Mouse (Mus musculus): ENCODE results near the gene Nrap.

Nrap gene

DNA sequence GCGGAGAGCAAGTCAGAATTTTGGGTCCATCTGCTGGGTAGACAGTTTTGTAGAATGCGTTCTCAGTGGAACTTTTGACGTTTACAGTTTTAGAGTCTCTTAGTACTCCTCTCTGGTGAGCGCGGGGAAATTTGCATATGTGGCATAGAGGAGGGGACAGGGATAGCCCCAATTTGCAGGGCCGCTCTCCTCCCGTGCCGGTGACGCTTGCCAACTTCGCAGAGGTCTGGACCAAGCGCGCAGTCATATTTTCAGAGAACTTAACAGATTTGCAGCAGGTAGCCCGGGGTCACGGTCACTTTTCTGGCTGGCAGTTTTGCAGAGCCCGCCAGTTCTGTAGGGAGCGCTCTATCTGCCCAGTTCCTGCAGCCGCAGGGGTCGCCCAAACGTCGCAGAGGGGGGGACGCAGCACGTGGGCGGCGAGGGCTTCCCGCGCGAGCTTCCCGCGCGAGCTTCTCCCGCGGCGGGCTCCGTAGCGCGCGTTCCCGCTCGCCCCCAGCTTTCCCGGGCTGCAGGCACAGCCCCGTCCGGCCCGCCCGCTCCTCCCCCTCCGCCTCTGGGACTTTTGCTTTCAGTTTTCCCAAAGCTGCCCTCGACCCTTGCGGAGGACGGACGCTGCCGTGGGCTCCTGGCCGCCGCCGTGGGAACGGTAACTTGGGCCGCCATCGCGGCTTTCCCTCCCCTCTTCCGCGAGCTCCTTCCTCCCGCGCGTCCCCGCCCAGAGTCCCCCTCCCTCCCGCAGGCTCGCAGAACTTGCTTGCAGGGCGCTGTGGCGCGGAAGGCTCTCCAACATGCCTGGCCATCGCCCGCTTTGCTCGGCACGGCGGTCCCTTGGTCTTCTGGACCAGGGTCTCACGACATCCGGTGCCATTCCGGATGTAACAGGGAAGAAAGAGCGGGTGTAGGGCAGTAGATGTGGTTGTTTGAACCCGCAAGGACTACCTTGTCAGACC, 7.1 kb upstream of the Nrap start, which contains the start of gene Casp7:
TSS of gene Casp7 (plus strand) at position 461 of the 953 bp plus-strand sequence.
- peak; percentile 73 for DNase-seq (ENCODE audit: low read depth)

DNA sequence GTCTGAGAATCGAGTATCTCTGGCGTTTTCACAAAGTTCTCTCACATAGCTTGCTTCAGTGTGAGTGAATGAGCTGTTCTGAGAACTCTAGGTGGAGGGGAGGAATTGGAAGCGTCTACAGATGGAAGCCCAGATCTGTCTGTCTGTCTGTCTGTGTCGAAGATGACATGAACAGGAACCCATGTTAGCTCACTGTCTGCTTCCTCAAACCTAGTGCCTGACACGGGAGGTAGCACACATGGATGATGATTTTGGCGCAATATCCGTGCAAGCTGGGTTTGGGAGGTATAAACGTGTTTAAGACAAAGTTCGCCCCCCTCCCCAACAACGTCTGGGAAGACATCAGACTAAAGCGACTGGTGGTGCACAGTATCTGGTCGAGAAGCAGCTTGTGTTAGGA, 6.4 kb upstream of the Nrap start:
- DNase-seq (ENCODE audit: low read depth) = no peak

DNA sequence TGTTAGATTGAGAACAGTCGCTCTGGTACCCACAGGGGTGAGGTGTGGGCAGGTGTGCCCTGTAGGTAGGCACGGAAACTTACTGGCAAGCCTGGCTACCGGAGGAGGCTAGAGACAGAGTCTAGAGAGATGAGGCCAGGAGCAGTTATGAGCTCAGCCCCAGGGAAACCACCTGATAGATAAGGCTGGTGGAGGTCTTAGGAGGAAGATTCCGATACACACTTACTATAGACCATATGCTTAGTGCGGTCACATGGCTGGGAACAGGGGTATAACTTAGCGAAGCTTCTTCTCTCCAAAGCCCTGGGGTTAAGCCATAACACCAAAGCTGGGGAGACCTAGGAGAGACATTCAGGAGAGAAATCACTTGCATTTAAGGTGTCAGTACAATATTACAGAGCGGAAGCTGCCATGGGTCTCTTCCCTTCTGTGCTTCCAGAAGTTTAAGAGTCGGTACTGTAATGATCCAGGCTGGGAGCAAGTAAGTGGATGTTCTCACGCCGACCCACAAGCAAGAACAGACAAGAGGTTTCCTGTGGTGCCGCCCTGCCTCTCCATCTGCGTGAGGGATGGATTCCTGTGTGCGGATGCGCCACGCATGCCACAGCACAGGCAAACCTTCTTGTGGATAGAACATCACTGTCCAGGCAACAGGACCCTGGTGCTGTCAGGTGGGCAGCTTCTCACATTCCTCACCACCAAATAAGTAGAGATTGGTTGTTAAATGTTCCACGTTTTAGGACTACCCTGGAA, 5.5 kb upstream of the Nrap start:
- no peak for DNase-seq (ENCODE audit: low read depth)

DNA sequence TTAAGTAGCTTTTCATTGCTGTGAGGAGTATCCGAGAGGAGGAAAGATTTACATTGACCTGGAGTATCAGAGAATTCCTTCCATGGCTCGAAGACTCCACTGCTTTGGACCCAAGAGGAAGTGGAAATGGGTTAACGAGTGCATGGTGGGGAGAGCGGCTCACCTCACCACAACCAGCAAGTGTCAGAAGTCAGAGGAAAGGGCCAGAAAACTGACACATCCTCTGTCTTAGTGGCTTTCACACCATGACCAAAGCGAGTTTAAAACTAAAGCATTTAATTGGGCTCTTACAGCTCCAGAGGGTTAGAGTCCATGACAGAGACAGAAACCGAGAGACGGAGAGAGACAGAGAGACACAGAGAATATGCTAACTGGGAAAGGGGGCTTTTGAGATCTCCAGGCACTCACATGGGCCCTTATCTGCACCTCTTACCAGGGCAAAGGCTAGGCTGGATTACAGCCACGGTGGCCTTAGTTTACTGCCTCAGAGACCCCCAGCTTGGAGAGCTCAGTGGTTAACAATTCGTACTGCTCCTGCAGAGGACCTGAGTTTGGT, 3.6 kb upstream of the Nrap start:
- no peak for DNase-seq (ENCODE audit: low read depth)

DNA sequence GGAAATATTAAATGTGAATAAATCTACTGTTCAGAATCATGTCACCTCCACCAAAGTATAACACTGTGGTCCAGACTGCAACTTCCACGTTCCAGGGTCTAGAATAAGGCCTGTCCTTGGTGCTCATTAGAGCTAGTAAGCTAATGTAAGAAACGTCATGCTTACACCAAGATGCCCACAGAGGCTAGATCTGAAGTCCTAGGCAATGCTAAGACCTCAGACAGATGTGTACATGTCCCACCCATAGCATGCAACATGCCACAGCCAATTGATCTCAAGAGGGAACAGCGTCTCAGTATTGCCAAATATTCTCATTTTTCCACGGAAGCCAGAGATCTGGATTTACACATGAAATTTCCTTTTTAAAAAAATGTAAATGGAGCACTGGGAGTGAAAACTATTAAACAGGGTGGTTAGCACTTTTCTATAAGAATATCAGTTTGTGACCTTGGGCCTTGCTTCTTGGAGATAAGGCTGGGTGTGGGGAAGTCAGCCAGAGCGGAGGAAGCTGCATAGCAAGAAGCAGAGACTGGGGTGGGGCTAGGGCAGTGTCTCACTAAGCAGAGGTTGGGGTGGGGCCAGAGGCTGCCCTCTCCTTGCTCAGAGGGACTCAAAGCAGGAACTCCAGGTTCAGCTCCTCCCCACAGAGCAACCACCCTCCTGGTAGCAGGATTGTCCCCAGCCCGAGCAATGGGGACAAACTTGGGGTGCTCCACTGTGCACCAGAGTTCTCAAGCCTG, 1.6 kb upstream of the Nrap start:
- DNase-seq (ENCODE audit: low read depth) = no peak

DNA sequence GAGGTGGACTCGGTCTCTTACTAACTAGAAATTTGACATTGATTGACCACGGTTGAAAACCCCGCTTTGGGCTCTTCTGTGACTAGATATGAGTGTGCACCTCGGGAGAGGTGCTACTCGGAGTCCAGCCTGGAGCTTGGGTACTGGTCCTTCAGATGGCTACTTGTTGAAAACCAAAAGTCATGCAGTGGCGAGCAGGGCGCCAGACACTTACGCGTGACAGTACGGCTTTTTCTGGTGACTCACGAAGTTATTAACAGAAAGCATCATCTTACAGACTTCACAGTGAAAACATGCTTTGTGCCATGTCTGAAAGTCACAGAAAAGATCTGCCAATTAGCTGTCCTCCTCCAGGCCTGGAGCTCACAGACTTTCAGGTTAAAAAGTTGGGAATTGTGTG, 661 bp downstream of the Nrap start:
- no peak for DNase-seq (ENCODE audit: low read depth)

DNA sequence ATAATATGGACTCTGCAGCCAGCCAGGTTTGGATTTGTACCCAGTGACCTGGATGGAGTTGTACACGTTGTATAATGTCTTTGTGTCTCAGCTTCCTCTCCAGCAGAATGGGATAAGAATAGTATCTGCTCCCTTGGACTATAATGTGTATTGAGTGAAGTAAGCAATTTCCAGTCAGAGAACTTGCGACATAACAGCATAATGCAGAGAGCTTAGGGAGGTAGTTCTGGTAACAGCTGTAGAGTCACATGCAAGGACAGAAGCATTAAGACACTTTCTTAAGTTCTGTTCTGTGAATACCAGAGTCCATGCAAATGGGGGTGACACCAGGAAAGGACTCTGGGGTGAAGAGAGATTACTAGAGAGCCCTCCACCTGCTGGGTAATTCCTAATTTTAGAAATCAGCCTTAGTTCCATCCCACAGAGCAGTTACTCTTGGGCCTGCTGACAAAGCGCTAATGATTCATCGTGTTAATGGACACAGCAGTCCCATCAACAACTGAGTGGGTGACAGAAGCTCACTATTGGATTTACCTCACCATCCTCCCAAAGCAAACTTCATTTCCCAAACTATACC, 2.0 kb downstream of the Nrap start:
- DNase-seq (ENCODE audit: low read depth) = no peak

DNA sequence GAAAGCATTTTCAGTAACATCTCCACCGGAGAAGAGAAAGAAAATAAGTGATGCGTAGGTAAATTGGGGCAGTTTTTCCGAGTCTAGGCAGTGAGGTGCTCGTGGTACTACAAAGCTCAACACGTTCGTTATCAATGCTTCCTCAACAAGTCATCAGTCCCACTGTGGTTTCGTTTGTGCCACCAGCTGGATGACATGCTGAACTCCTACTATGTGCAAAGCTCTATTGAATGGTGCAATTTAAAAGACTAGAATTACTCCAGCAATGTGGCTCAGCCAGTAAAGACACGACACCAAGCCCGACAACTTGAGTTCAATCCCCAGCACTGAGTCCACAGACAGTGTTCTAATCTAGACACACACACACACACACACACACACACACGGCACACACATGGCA, 3.7 kb downstream of the Nrap start:
- no peak for DNase-seq (ENCODE audit: low read depth)

DNA sequence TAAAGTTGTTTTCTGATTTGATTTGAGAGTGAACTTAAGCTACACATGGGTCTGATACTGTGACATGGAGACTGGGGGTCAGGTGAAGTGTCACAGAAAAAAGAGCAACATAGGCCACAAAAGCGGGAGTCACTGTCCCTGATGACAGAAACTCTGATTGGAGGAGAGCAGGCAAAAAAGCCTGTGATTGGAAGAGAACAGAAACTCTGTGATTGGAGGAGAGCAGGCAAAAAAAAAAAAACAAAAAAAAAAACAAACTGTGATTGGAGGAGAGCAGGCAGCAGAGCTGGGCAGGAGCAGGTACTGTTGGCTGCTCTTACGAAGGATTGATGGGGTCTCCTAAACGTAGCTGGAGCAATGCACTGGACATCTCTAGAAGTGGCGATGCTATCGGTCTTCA, 4.3 kb downstream of the Nrap start:
- no peak for DNase-seq (ENCODE audit: low read depth)

DNA sequence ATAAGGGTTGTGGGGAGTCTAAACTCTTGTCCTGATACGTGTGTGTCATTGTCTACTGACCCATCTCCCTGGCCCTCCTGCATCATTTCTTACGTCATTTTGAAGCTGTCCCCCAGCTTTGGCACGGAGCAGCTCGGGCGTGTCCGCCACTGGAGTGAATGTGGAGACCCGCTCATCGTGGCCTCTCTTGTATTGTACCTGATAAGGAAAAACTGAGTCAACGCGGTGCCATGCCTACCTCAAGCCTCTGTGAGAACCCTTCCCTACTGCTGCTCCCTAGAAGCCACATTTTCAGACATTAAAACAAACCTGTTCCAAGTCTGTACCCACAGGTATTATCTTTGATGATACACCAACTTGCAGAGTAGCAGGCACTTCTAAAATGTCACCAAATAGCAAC, 8.4 kb downstream of the Nrap start:
- no peak for DNase-seq (ENCODE audit: low read depth)

DNA sequence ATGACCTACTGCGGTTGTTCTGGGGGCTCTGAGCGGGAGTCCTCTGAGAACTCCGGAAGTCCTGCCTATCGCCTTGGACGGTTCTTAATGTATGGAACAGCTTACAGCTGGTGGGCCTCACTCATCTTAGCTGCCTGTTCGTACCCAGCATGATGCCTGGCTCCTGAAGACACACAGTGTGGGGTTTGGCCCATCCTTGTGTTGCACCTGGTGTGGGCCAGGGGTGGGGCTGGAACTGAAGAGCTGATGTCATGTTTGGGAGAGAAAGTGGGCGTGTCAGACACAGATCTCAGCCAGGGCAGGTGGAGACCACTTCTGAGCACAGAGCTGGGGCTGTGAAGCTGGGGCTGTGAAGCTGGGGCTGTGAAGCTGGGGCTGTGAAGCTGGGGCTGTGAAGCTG, 9.5 kb downstream of the Nrap start:
- DNase-seq (ENCODE audit: low read depth) = no peak

DNA sequence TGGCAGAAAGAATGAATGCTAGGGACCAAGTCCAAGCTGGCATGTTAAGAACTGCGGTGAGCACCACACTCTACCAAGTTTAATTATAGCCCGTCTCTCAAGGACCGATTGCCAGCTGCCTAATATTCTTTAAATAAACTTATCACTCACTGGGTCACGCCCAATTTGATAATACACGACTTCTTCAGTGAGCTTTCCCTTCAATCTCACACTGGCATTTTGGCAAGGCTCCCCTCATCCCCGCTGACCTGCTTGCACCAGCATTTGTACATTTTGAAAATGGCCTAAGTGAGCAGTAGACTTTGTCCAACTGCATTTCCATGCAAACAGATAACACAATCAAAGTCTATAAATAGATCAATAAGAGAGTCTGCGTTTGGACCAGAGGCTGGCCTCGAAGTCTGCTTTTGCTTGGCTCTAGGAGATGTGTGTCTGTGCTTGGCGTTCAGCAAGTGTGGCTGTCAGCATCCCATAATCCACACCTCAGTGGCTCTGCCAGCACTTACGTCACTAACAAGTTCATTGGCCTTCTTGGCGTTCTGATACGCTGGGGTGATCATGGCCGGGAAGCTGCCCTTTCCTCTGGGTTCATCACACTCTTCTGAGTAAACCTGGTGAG, 11.2 kb downstream of the Nrap start:
- no peak for DNase-seq (ENCODE audit: low read depth)

DNA sequence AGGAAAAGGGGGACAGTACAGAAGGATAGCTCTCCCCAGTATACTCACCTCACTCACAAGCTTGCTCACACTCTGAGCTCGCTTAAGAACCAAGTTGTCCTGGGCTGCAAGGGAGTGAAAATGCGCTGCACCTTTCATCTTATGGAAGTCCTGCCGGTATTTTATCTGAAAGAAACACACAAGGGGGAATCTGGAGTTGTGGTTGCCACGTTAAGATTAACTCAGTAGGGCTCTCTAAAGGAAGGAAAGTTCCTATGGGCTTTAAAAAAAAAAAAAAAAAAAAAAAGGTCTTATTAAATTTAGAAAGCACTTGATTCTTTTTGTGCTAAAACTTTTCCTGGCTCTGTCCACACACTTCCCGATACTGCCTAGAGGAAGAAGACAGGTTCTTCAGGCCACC, 11.8 kb downstream of the Nrap start:
- no peak for DNase-seq (ENCODE audit: low read depth)

DNA sequence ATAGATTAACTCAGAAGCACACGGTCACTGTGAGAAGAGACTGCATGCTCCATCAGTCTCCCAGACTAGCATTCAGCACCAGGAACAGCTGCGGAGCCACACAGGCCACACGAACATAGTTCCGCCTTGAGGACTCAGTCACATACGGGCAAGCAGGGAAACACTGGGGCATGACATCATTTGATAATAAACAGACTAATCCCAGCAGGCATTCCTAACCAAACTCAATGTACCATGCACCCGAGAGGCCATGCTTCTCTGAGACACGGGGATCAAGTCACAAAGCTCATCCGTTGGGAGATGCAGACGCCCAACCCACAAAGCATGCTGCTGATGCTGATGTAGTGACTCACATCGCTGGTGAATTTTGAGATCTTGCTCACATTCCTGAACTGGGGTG, 15.8 kb downstream of the Nrap start:
- DNase-seq (ENCODE audit: low read depth) = no peak

DNA sequence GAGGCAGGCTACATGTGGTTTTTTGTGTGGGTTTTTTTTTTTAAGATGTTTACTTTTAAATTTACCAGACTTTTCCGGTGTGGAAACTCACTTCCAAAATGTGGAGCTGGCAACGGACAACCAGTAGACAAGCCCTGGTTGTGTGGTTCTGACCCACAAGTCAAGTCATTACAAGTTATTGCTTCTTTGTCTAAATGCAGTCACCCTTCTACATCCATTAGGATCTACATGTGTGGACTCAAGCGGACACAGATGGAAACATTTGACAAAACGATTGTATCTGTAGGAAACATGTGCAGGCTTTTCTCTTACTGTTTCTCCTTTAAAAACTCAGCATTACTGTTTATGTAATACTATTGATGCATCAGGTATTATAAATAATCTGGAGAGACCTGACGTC, 16.6 kb downstream of the Nrap start:
- DNase-seq (ENCODE audit: low read depth) = no peak

DNA sequence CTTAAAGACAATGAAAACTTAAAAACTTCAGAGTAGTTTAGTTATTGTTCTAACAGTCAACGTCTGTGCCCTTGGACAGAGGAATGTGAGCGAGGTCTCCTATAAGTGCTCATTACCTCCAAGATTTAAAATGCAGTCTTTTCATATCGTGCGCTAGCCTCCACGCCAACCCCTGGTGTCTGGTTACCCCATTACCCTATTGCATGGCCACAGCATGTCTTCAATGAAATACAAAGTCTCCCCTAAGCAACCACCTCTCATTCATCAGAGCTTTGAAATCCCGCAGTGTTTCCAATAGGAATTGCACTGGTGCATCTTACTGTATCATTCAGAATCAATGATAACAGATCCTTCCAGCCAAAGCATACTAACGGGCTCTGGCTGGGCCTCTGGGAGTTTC, 17.6 kb downstream of the Nrap start:
- no peak for DNase-seq (ENCODE audit: low read depth)

DNA sequence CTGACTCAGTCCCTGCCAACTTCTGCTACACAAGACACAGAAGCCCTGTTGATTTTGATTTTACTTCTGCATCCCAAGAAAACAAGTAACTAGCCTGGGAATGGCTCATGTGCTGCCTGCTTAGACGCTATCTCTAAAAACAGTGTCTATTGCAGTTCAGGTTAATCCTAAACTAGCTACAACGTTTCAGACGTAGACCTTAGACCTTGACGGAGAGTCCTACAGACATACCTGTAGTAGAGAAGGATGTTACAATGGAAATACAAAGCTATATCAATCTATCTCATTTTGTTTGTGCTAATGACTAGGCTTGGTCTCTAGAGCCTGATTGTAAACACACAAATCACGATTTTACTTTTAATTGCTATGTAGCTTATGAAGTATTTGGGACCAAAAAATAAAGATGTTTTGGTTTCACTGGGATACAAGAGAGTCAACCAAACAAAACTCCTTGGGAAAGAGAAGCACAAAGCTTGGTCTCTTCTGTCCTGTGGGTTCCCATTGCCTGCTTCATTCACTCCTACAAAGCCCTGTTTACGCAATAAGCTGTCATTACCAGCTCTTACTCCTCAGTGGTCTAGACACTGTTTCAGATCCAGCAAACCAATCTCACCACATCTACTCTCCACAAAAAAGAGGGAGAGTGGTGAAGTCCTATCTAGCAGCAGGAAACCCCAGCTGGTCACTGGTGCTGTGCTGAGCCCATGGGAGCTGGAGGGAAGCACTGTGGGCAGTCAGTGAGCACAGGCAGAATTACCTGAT, 19.3 kb downstream of the Nrap start:
- DNase-seq (ENCODE audit: low read depth) = no peak

DNA sequence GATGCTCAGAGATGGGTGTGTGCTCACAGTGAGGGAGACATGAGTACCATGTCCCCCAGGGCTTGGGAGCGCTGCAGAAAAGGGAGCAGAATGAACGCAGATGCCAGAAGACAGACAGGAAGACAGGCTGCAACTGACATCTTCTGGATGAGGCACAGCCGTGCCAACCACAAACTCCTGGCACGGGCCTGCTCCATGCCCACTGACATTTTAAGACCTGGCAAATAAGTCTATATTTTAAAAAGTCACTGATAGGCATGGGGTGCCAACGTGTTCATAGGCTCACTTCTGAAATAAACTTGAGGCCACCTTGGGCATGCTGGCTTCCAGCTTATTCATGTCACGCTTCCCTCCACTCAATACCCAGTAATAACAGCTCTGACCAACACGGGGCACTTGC, 20.9 kb downstream of the Nrap start:
- DNase-seq (ENCODE audit: low read depth) = no peak

DNA sequence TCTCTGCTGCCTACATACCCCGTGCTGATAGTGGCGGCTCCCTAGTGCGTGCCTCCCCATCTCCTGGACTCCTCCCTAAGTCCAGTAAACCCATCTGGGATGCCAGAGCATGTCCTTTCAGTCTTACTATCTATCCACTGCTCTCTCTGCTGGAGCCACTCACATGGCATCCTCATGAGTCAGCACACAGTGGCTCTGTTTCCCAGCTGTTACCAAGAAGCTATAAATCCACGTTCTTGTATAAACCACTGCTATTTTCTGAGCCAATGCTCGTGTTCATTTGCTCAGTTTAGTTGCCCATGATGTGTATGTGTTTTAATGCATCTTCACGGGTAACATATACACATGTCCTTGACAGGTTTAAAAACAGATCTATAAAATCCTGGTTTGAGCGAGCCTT, 22.1 kb downstream of the Nrap start:
- no peak for DNase-seq (ENCODE audit: low read depth)

DNA sequence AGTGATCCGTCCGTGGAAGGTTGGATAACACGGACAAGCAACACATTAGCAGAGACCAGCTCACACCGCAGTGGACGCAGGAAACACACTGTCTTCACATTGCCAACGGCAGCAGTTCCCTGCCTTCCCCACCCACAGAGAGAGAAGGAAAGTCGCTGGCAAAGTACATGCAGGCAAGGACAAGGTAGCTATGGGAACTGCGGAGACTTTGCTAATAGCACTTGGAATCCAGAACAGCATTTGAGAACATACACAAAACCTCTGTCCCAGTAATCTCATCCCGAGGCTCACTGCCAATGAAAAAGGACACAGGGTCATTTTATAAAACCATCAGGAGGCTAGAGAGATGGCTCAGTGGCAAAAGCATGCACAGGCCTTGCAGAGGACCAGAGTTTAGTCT, 23.2 kb downstream of the Nrap start:
- no peak for DNase-seq (ENCODE audit: low read depth)

DNA sequence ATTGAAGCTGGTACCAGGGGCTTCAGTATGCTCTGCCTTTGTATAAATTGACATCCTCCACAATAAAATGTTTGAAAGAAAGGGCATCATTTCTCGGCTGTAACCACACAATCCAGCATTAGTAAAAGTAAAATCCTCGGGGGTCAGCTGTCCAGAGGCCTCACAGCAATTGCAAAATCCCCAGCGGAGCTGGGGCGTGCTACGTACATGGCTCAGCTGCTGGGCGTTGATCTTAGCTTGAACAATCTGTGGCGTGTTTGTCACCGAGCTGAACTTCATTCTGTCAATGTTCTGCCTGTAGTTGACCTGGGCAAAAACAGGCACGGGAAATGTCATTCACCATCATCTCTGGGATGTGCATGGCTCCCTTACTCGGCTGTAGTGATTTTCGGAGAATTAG, 23.7 kb downstream of the Nrap start:
- no peak for DNase-seq (ENCODE audit: low read depth)

Data from naive thymus-derived CD4-positive, alpha-beta T cell, adult 2 months (primary cell).